Mouse (Mus musculus): Measurements from ENCODE around the gene Ncbp3. TPM values are rescaled to one million over a fixed set of nuclear protein-coding genes. Genes with fewer than 3 reads are reported as not detected.

The Ncbp3 gene
- polyA plus RNA-seq, 1 experiment, result 1.7 TPM

GRCm38 (mm10) chr11:73048030-73048876, 670 bp downstream of the Ncbp3 start:
- Histone ChIP-seq H3K4me1 (peaks cover 41% of the 10 kb centered on the region), H3K27me3 (replicated peaks) (no peaks in the 10 kb centered on the region), H3K36me3 (replicated peaks; ENCODE audit: low read length) (peaks cover 38% of the 10 kb centered on the region), H3K9me3 (no peaks in the 10 kb centered on the region), H3K4me3 (replicated peaks) (peak overlapping the region; percentile 94)
- TF ChIP-seq GATA1 (IDR thresholded peaks at IDR 0.05; ENCODE audit: borderline replicate concordance, low read length) (no peak), FLI1 (IDR thresholded peaks at IDR 0.05; ENCODE audit: low read length) (no peak)

GRCm38 (mm10) chr11:73049335-73049734, 1.8 kb downstream of the Ncbp3 start:
- Histone ChIP-seq H3K4me1 (peaks cover 36% of the 10 kb centered on the region), H3K36me3 (replicated peaks; ENCODE audit: low read length) (peaks cover 49% of the 10 kb centered on the region), H3K27me3 (replicated peaks) (no peaks in the 10 kb centered on the region), H3K9me3 (no peaks in the 10 kb centered on the region), H3K4me3 (replicated peaks) (peak overlapping the region; percentile 94)
- TF ChIP-seq GATA1 (IDR thresholded peaks at IDR 0.05; ENCODE audit: borderline replicate concordance, low read length), result no peak
- TF ChIP-seq FLI1 (IDR thresholded peaks at IDR 0.05; ENCODE audit: low read length), result no peak

- no peaks in the 10 kb centered on the region for H3K27me3 ChIP-seq (replicated peaks)
- H3K9me3 ChIP-seq, result no peaks in the 10 kb centered on the region
- peaks cover 79% of the 10 kb centered on the region for H3K36me3 ChIP-seq (replicated peaks; ENCODE audit: low read length)
- no peak overlapping the region for H3K4me3 ChIP-seq (replicated peaks)
- peaks cover 44% of the 10 kb centered on the region for H3K4me1 ChIP-seq
- TF ChIP-seq GATA1 (IDR thresholded peaks at IDR 0.05; ENCODE audit: borderline replicate concordance, low read length) (no peak), FLI1 (IDR thresholded peaks at IDR 0.05; ENCODE audit: low read length) (no peak)
Measured at GRCm38 (mm10) chr11:73052795-73053194, 5.2 kb downstream of the Ncbp3 start.

GRCm38 (mm10) chr11:73057701-73058100, 10.1 kb downstream of the Ncbp3 start:
- no peaks in the 10 kb centered on the region for H3K9me3 ChIP-seq
- peaks cover 85% of the 10 kb centered on the region for H3K36me3 ChIP-seq (replicated peaks; ENCODE audit: low read length)
- TF ChIP-seq GATA1 (IDR thresholded peaks at IDR 0.05; ENCODE audit: borderline replicate concordance, low read length), result no peak
- TF ChIP-seq FLI1 (IDR thresholded peaks at IDR 0.05; ENCODE audit: low read length), result no peak
- no peak overlapping the region for H3K4me3 ChIP-seq (replicated peaks)
- H3K27me3 ChIP-seq (replicated peaks), result no peaks in the 10 kb centered on the region
- H3K4me1 ChIP-seq, result peaks cover 18% of the 10 kb centered on the region

- H3K4me1 ChIP-seq, result peaks cover 16% of the 10 kb centered on the region
- H3K4me3 ChIP-seq (replicated peaks), result no peak overlapping the region
- no peaks in the 10 kb centered on the region for H3K9me3 ChIP-seq
- peaks cover 78% of the 10 kb centered on the region for H3K36me3 ChIP-seq (replicated peaks; ENCODE audit: low read length)
- TF ChIP-seq GATA1 (IDR thresholded peaks at IDR 0.05; ENCODE audit: borderline replicate concordance, low read length) (no peak), FLI1 (IDR thresholded peaks at IDR 0.05; ENCODE audit: low read length) (no peak)
- H3K27me3 ChIP-seq (replicated peaks), result no peaks in the 10 kb centered on the region
Measured at GRCm38 (mm10) chr11:73059630-73060029, 12.0 kb downstream of the Ncbp3 start.

- TF ChIP-seq GATA1 (IDR thresholded peaks at IDR 0.05; ENCODE audit: borderline replicate concordance, low read length) (no peak), FLI1 (IDR thresholded peaks at IDR 0.05; ENCODE audit: low read length) (no peak)
- Histone ChIP-seq H3K27me3 (replicated peaks) (no peaks in the 10 kb centered on the region), H3K4me1 (peaks cover 12% of the 10 kb centered on the region), H3K4me3 (replicated peaks) (no peak overlapping the region), H3K36me3 (replicated peaks; ENCODE audit: low read length) (peaks cover 72% of the 10 kb centered on the region), H3K9me3 (no peaks in the 10 kb centered on the region)
Measured at GRCm38 (mm10) chr11:73061413-73061812, 13.8 kb downstream of the Ncbp3 start.

- H3K36me3 ChIP-seq (replicated peaks; ENCODE audit: low read length), result peaks cover 96% of the 10 kb centered on the region
- H3K4me3 ChIP-seq (replicated peaks), result no peak overlapping the region
- H3K9me3 ChIP-seq, result no peaks in the 10 kb centered on the region
- no peaks in the 10 kb centered on the region for H3K4me1 ChIP-seq
- TF ChIP-seq FLI1 (IDR thresholded peaks at IDR 0.05; ENCODE audit: low read length), result no peak
- no peak for TF ChIP-seq GATA1 (IDR thresholded peaks at IDR 0.05; ENCODE audit: borderline replicate concordance, low read length)
- no peaks in the 10 kb centered on the region for H3K27me3 ChIP-seq (replicated peaks)
Measured at GRCm38 (mm10) chr11:73071839-73072238, 24.3 kb downstream of the Ncbp3 start.

- Histone ChIP-seq H3K4me1 (peaks cover 13% of the 10 kb centered on the region), H3K4me3 (replicated peaks) (no peak overlapping the region), H3K9me3 (no peaks in the 10 kb centered on the region), H3K36me3 (replicated peaks; ENCODE audit: low read length) (peaks cover 97% of the 10 kb centered on the region), H3K27me3 (replicated peaks) (no peaks in the 10 kb centered on the region)
- no peak for TF ChIP-seq GATA1 (IDR thresholded peaks at IDR 0.05; ENCODE audit: borderline replicate concordance, low read length)
- no peak for TF ChIP-seq FLI1 (IDR thresholded peaks at IDR 0.05; ENCODE audit: low read length)
Measured at GRCm38 (mm10) chr11:73076295-73076694, 28.7 kb downstream of the Ncbp3 start.

GRCm38 (mm10) chr11:73076733-73077132, 29.1 kb downstream of the Ncbp3 start:
- peaks cover 98% of the 10 kb centered on the region for H3K36me3 ChIP-seq (replicated peaks; ENCODE audit: low read length)
- peaks cover 13% of the 10 kb centered on the region for H3K4me1 ChIP-seq
- no peak for TF ChIP-seq GATA1 (IDR thresholded peaks at IDR 0.05; ENCODE audit: borderline replicate concordance, low read length)
- TF ChIP-seq FLI1 (IDR thresholded peaks at IDR 0.05; ENCODE audit: low read length), result no peak
- no peaks in the 10 kb centered on the region for H3K27me3 ChIP-seq (replicated peaks)
- H3K4me3 ChIP-seq (replicated peaks), result no peak overlapping the region
- no peaks in the 10 kb centered on the region for H3K9me3 ChIP-seq

- Histone ChIP-seq H3K9me3 (no peaks in the 10 kb centered on the region), H3K4me3 (replicated peaks) (no peak overlapping the region), H3K36me3 (replicated peaks; ENCODE audit: low read length) (peaks cover 98% of the 10 kb centered on the region), H3K4me1 (peaks cover 17% of the 10 kb centered on the region), H3K27me3 (replicated peaks) (no peaks in the 10 kb centered on the region)
- TF ChIP-seq FLI1 (IDR thresholded peaks at IDR 0.05; ENCODE audit: low read length) (no peak), GATA1 (IDR thresholded peaks at IDR 0.05; ENCODE audit: borderline replicate concordance, low read length) (no peak)
Measured at GRCm38 (mm10) chr11:73077211-73077720, 29.7 kb downstream of the Ncbp3 start.
